Mouse (Mus musculus) right cerebral cortex, postnatal 14 days (tissue): Measurements from ENCODE around the gene Adgrb2.

ENCODE experiments used
- DNase-seq: peaks from one replicate; pipeline ENCODE4 v3.0.0; 2022

Gene Adgrb2

DNA sequence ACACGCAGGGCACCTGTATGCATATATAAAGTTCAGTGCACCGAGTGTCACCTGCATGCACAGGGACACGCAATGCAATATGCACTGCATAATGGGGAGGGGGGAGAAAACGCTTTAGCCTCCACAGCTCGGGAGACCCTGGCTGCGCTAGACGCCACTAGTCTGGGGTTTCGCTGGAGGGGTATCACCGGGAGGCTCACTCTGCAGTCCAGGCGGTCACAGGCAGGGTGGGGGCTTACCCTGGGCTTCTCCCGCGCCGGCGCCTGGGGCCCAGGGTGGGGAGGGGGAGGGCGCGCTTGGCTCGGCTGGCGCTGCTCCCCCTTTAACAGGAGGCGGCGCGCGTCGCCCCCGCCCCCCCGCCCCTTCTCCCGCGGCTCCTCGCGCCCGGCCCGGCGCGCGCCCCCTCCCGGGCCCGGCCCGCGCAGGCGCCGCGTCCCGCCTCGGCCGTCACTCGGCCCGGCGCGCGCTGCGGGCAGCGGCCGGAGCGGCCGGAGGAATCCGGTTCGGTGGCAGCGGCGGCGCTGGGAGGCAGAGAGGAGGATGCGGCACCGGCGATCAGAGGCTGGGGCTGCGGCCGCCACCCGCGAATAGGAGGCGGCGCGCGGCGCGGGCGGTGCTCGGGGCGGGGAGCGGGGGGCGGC lies at the start of gene Adgrb2:
Gene Adgrb2, plus strand, starts transcription at position 450 of the 641 bp plus-strand sequence.
- peak; percentile 62 for DNase-seq

DNA sequence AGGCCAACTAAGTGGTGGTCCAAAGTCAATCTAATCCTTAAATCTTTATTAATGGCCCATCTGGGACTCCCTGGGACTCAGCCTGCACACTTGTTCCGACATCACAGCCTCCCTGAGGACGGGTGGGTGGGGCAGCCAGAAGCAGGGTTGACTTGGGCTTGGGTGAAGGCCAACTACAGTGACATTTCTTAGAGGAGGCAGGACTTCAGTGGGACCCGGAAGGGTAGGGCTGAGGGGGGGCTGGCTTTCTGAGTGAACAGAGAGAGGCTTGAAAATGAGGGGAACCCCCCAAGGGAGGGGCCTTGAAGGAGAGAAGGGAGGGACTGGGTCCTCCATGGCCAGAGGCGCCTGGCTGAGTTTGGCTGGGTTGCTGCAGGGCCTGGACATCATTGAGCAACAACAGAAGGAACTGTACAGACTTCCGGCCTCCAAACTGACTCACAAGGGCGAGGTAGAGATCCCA lies 33.3 kb upstream of the Adgrb2 start:
- DNase-seq: no peak

DNA sequence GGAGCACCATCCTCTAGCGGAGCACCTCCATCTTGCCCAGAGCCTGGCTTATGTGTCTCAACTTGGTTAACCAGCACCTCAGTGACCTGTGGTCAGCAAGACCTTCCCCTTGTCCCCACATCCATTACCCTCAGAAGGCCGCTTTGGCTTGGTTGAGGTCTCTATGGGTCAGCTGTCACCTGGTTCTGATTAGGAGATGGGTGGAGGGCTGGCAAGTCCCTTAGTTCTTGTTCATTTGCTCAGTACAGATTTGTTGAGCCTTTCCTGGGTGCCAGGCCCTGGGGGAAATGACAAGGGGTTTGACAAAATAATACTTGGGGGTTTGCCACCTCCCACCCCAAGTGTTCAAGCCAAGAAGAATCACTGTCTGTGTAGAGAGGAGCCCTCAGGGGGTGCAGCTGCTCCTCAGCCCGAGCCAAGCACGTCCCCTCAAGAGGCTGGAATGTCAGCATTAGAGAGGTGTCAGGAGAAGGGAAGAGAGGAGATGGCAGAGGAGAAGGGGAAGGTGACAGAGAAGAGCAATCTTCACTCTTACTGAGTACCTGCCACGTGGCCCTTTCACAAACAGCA lies 32.3 kb upstream of the Adgrb2 start:
- no peak for DNase-seq

DNA sequence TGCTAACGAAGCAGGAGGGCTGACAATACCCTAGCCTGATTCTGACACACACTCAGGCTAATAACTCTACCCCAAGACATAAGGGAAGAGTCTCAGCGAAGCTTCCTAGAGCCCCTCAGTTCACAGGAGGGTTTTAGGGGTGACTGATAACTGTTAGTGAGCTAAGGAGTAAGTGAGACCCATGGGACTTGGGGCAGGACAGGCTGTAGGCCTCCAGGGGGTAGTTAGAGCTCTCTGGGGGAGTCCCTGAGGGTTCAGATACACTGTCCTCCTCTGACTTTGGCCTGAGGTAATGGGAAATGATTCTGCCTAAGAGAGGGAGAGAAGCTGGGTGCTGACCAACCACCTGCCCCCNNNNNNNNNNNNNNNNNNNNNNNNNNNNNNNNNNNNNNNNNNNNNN lies 30.1 kb upstream of the Adgrb2 start:
- no peak for DNase-seq

DNA sequence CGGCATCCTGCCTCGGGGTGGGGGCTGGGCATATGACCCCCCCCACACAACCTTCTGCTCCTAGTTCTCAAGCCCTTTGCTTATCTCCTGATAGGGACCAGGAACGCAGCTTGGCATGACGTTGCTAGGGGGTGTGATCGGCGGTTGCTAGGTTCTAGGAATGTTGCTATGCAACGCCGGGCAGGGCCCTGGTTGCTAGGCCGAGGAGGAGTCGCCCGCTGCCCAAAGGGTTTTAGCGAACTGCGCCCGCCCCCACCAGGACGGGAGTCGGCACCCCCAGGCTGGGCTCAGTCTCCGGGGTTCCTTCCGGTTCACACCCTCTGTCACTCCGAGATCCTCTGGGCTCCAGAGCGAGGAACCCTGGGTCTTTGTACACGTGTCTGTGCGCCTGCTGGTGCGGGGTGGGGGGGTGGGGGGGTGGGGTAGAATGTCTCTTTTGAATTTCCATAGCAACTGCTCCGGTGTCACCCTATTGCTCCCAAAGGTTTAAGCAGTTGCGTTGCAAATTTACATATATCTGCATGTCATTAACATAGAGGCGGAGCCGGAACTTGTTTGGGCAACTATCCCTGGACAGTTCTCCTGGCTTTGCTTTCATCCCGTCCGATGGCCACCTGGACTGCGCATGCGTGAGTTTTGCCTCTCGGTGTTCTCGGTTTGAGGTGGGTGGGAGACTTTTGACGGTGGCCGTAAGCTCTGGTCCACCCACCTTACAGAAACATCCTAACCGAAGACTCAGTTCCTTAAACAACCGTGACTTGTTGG lies 24.3 kb upstream of the Adgrb2 start:
- DNase-seq: peak; percentile 80

DNA sequence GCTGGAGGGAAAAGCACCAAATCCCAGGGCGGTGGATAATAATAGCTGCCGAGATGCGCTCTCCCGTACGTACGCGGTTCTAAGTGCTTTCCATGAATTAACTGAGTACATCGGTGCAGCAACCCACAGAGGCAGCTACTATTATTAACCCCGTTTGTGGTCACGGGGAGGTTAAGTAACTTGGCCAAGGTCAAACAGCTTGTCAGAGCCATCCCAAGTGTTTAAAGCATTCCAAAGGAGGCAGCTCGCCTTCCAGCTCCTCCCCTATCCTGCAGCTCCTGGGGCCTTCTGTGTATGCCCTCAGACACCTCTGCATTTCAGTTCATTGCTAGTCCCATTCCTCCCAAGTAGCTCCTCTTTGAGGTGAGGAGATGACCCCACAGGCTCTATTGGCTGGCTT lies 19.4 kb upstream of the Adgrb2 start:
- no peak for DNase-seq

DNA sequence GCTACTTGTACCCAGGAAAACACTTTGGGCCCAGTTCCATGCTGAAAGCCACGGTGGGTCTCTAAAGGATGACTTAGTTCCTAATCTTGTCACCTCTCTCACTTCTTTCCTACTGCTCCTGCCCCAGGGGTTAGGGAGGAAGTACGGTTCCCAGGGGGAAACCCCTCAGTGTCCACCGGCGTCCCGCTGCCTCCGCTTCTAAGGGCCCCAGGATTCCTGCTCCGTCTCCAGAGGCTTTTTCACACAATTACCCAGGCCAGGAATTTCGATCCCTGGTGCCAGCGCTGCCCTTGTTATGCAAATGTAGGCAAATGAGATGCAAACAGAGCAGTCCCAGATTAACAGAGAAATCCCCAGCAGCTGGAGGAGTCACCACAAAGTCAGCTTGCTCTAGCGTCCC lies 18.5 kb upstream of the Adgrb2 start:
- DNase-seq: no peak

DNA sequence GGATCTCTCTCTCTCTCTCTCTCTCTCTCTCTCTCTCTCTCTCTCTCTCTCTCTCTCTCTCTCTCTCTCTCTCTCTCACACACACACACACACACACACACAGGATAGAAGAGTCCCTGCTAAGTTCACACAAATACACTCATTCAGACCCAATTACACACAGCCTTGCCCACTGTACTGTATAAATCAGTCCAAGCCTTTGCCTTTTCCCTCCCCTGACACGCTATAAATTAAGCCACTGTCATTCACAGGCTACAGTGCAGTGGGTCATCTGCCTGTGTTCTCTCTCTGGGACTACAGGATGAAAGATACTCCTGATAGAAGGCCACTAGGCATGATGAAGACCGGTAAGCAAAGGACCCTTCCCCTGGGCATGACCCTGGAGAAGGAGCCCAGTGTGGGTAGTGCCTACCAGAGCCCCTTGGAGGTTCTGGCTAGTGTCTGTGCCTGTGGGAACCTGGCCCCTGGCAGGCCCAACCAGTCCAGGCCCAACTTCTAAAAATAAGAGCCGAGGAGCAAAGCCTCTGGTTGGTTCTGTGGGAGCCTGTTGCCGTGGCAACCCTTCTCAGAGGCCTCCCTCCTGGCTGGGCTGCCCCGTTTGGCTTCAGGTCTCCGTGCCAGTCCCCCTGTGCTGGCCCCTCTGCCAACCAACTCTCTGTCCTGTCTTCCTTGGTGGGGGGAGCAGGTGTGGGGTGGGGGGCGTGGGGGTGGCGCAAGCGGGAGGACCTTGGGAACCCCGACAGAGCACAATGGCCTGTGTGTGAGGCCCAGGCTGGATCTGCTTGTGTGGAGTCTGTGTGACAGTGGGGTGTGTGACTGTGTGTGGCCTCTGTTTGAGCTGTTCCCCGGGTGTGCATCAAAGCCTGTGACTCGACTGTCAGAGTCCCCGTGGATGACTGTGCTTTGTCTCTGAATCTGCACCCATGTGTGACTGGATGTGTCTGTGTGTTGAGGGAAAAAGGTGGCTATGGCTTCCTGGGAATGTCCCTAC lies 17.4 kb upstream of the Adgrb2 start:
- peak; percentile 69 for DNase-seq

DNA sequence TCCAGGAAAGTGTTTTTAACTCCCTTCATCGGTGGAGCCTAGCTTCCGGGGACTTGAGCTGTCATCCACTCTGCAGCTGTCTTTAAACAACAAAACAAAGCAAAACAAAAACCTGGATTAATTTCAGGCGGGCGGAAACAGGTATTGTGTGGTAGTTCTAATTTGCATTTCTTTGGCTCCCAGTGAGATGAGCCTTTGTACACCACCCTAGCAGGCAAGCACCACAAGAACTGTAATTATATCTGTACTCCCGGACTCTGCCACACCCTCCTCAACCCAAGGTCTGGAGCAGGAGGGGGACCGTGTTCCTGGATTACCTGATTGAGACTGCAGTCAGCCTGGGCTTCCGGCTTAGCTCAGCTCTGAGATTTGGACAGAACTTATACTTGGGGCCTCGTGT lies 14.5 kb upstream of the Adgrb2 start:
- no peak for DNase-seq

DNA sequence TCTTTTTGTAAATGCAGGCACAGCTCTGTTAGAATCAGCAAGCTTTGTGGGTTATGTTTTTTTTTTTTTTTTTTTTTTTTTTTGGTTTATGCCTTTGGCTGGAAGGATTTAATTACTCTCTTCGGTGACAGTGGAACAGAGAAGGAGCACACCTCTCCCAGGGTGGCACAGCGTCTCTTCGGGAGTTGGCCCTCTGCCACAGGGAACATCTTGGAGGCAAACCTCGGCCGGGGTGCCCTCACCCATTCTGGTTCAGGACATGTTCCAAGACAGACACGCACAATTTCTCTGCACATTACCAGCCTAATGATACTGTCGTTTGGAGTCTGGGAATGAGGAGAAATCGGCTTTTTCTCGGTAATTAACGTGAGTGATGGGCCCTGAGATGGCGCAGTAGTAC lies 13.8 kb upstream of the Adgrb2 start:
- DNase-seq: no peak

DNA sequence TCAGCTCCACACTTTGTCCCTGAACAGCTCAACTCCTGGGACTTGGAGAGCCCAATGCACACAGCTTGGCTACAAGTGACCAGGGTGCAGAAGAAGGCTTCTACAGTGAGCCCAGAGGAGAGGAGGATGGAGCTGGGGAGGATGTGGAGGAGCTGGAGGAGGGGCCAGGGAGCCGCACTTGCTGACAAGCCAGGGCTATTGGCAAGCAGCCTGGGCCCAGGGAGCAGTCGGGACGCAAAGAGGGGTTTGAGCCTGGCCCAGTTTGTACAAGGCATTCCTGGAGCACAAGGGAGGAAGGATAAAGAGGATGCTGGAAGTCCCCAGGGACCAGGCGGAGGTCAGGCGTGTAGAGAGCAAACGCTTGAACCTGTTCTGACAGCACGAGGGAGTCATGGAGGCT lies 12.7 kb upstream of the Adgrb2 start:
- DNase-seq: no peak

DNA sequence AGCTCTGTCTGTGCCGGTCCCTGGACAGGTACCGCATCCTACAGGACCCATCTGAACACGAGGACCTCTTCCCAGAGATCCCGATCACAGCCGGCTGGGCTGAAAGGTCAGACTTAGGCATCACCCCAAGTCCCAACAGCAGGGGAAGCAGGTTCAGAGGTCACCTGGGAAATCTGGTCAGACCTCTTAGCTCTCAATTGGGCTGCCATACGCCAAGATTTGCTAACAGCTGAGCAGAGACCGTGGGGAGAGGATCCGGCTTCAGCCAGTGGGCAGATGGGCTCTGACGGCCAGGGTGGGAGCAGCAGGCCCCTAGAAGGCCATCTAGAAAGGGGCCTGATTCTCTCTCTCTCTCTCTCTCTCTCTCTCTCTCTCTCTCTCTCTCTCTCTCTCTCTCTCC lies 10.4 kb upstream of the Adgrb2 start:
- DNase-seq: no peak

DNA sequence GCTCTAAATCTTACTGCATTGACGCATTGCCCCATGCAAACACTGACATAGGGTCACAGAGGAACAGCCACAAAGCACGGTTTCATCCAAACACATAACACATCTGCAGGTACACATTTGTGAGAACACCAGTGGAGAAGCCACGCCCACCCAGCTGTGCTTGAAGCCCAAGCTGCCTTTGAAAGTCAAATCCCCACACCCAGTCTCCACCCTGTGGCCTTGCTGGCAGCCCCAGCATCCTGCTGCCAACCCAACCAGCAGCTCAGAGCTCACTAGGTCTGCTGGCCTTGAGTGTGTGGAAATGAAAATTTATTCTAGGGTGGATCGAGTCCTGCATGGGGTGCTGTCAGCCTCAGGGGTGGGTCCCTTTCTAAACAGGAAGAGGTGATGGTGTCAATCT lies 7.4 kb upstream of the Adgrb2 start:
- no peak for DNase-seq

DNA sequence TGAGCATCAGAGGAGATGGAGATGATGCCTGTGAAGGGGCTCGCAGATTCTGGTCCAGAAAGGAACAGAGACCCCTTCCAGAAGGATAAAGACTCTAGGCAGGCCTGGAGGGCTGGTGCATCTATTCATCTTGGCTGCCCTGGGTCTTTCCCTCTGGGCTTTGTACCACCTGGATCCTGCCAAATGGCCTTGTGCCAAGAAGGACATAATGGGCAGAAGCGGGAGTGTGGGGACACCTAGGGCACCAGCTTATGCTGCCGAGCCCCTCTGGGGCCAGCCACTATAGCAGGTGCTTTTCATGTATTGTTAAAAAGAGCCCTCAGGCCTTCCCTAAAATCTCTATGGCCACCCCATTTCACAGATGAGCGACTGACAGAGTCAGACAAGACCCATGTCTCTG lies 6.4 kb upstream of the Adgrb2 start:
- no peak for DNase-seq

DNA sequence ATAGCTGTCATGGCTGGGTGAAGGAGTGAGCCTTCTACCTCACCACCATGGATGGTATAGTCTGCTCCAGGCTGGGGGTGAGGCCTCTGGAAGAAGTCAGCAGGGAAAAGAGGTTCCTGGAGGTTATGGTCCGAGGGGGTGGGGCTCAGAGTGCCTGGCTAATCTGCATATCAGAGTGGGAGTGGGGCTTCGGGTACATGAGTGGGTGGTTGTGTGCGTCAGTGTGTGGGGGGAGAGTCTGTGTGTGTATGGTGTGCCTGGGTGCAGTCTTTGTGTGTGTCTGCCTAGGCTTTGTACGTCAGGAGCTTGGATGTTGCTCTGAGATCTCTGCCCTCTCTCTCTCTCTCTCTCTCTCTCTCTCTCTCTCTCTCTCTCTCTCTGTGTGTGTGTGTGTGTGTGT lies 5.7 kb upstream of the Adgrb2 start:
- DNase-seq: no peak

DNA sequence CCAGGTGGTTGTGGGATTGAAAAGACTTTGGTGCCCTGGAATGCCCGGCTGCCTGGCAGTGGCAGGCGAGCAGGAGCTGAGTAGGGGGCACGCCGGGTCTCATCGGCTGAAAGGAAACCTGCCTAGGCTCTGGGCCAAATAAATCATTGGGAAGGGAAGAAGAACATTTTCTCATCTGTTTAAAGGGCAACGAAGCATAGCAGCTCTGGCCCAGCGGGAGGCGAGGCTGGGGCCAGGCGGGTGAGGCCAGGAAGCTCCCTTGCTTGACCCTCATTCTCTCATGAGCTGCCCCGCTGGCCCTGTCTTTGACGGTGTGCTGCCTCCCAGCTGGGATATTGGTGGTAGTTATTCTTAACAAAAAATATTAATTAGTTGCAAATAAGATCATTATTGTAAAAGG lies 3.0 kb upstream of the Adgrb2 start:
- no peak for DNase-seq

DNA sequence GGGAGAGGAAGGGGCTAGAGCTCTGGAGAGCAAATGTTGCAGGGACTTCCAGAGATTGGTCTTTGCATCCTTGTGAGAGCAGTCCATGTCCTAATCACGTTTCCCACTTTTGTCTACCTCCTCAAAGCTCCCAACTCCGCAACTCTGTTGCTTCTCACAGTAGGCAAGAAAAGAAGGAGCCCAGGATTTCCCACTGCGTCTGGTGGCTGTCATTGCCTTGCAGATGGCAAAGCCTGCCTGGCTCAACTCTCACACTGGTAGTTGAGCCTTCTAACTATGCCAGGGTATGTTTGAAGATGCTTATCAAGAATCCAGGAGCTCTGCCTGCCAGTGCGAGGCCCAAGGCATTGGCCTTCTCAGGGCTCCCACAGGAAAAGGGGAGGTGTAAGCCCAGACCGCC lies 1.6 kb upstream of the Adgrb2 start:
- DNase-seq: no peak

DNA sequence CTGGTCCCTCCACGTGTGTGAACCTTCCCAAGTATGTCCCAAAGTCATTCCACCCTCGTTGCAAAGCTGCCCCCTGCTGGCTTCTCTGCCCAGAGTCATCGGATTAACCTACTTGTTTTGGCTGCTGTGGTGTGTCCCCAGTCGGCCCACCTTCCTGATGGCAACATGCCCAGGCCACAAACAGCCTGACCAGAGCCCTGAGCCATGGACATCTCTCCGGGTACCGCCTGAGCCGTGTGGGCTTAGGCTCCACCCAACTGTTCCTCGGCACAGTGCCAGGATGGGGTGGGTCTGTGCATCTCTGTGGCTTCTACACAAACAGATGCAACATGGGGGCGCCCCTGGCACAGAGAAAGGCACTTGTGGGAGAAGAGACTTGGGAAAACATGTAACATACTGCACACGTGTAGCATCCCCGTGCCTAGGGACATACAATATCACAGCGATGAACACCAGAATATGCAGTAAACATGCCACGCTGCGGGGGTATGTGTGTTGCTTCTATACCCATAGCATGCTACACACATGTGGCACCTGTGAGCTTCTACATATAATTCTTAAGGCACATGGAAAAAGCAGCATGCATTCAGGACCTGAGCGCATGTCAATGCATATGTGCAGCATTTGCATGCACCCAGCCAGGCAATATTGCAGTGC lies 778 bp upstream of the Adgrb2 start:
- peak; percentile 93 for DNase-seq

DNA sequence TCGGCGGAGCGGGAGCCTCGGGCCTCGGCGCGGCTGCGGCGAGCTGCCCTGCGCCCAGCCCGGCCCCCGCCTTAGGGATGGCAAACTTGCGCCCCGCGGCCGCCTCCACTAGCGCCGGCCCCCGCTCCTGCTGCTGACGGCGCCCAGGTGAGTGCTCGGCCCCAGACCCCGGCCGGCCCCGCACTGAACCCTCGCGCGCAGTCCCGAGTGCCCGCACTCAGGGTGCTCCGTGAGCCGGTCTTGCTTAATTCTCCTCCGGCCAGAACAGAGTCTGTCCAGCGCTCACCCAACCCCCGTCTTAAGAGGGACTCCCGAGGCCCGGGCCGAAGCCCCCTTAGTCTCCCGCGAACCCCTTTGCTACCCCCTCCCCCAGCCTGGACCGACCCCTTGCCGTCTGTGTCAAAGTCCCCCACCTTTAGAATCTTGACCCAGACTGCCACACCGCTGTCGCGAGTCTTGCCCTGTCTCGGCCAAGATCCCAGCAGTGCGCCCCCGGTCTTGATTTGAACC lies 546 bp downstream of the Adgrb2 start:
- no peak for DNase-seq

DNA sequence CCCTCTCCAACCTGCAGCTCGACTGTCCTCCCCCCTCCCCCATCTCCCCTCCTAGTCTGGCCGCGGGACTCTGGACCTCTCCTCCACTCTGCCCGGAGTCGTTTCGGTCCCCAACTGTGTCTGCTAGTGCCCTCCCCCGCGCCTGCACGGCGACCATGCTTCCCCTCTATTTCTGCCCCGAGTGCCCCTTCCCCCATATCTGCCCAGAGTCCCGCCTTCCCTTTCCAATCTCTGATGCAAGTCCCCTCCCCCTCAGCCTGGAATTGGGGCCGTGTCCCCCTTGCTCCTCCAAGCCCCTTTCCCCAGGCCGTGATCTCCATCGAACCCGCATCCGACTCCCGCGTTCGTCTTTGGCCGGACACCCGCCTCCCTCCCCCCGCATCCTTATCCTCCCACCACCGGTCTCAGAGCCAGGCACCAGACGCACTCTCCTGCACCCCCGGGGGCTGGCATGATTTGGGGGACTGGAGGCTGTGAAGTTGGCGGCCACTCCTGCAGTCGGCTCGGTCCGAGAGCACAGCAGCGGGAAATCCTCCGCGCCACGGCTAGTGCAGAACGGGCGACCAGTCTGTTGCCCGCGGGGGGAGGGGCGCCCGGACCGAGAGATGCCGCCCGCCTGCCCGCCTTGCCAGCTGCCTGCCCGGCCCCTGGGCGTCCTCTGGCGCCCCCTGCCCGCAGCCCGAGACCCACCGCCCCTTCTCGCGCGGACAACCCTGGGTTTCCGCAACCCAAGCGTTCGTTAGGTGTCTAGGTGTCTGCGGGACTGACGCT lies 1.2 kb downstream of the Adgrb2 start:
- peak; percentile 88 for DNase-seq

DNA sequence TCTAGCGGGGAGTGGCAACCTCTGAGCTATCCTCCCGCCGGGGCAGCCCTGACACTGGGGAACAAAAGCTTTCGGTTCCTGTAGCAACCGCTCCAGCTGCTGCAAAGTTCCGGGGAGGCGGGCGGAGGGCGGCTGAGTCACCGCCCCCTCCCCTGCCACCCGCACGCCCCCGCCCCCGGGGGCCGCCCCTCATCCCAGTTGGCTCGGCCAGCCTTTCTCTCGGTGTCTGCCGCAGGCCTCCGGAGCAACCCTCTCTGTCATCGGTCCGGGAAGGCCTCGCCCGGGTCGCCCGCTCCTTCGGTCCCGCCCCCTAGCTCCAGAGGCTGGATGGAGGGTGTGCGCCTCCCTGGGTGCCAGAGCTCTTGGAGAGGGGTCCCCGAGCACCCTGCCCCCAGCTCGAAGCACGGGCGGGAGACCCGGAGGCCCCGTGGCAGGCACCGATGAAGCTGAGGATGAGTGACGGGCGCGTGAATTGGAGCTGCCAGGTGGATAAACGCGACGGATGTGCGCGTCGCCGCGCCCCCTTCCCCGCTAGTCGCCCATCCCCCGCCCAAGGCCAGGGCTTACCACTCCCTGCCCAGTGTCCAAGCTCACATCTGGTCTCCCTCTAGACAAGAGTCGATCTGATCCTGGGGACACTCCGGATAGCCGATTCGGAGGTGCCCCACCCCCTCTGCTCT lies 3.3 kb downstream of the Adgrb2 start:
- DNase-seq: peak; percentile 56
